Mouse (Mus musculus) stomach, embryonic 16.5 days (tissue): ENCODE measurements around the gene Gli2. TPM values are rescaled to one million over a fixed set of nuclear protein-coding genes. Genes with fewer than 3 reads are reported as not detected.
A peak's percentile ranks its signal among the peaks of the same experiment; 100 is the strongest.

Experiments used
- ATAC-seq: fragments of 200-750 bp; cut with Nextera tagmentation; 2 replicates; pipeline ENCODE4 v1.8.0; 2017; ENCODE audit warnings: moderate number of reproducible peaks, moderate TSS enrichment; ENCODE audit not compliant: insufficient read depth, low FRiP score
- H3K27ac ChIP-seq: fragments of 300-500 bp; sonication (generic); 2 replicates; pipeline ENCODE4 v1.5.1; 2014; ENCODE audit warnings: low read length
- H3K27me3 ChIP-seq: fragments of 300-500 bp; sonication (generic); 2 replicates; pipeline ENCODE4 v1.6.1; 2014; ENCODE audit warnings: low read length, control low read depth, mixed read lengths; ENCODE audit not compliant: control insufficient read depth, insufficient read depth
- H3K36me3 ChIP-seq: fragments of 300-500 bp; sonication (generic); 2 replicates; pipeline ENCODE4 v1.6.1; 2014; ENCODE audit warnings: low read length; ENCODE audit not compliant: control insufficient read depth, insufficient read depth
- H3K4me1 ChIP-seq: fragments of 300-500 bp; sonication (generic); 2 replicates; pipeline ENCODE4 v1.6.1; 2014; ENCODE audit warnings: low read length, control low read depth, mixed read lengths; ENCODE audit not compliant: control insufficient read depth, insufficient read depth
- H3K4me2 ChIP-seq: fragments of 300-500 bp; sonication (generic); 2 replicates; pipeline ENCODE4 v1.6.1; 2014; ENCODE audit warnings: low read depth, low read length, mixed read lengths
- H3K4me3 ChIP-seq: fragments of 300-500 bp; sonication (generic); replicated peaks from 2 replicates; pipeline ENCODE4 v1.5.1; 2014; ENCODE audit warnings: mild to moderate bottlenecking, low read length
- H3K9ac ChIP-seq: fragments of 300-500 bp; sonication (generic); 2 replicates; pipeline ENCODE4 v1.6.1; 2014; ENCODE audit warnings: low read length
- H3K9me3 ChIP-seq: fragments of 300-500 bp; sonication (generic); replicated peaks from 2 replicates; pipeline ENCODE4 v1.6.1; 2016; ENCODE audit warnings: low read length, control low read depth; ENCODE audit not compliant: control insufficient read depth
- WGBS: fragments of 180-500 bp; shearing (Covaris S2); extraction: QIAGEN DNeasy Blood & Tissue Kit; methylation state at CpG from one replicate; pipeline ENCODE4 v1.1.7; 2014; 5-methylcytosine and 5-hydroxymethylcytosine counted together
- polyA plus RNA-seq: library from polyadenylated mRNA; unstranded; fragments of >200 nt; fragmentation: Nextera tagmentation; extraction: Ambion mirVana; gene quantifications from 2 replicates; pipeline ENCODE4 v1.2.1, GENCODE M21; 2015

Gli2 gene
- polyA plus RNA-seq, 1 experiment from 2014 or later: 9.7 TPM

DNA sequence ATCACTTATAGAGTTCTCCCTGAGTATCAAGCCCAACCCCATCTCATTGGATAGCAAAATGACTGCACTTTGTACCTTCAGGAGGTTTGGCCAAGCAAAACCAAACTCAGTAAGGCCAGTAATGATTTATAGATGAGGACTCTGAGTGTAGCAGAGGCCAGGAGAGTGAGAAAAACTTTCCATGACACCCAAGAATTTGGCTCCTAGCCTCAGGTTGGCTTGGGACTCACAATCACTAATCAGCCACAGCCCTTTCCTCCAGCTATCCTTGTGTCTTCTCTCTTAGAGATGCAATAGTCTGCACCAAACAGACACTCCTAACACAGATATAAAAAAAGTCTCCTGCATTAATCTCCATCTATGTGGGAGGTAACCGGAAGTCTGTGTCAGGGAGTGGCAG, 31.1 kb downstream of the Gli2 start:
- Histone ChIP-seq H3K4me3 (no peak overlapping the region), H3K27ac (peak overlapping the region; percentile 17; the same call in 1 of the 2 replicates)
- WGBS: 59% methylated on average over 1 of the region's 1 CpGs

DNA sequence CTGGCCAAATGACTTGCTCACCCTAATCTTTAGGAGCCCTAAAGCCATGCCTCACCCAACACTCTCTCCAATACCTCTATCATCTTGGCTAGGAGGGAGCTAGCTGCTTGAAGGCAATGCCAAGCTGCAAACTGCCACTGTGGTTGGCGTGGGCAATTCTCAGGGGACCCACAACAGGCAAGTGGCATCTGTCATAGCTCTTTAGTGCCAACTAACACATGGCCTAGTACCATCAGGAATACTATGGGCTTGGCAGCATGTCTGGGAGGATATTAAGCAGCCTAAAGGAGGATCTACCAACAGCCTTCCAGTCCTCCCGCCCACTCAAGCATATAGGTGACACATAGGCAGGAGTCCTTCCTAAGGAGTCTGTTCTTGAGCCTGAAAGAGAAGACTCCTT, 33.3 kb downstream of the Gli2 start:
- no peaks in the 10 kb centered on the region for H3K9me3 ChIP-seq
- WGBS: 94% methylated on average over 2 of the region's 2 CpGs

More for the DNA sequence above, 31.1 kb downstream of the Gli2 start:
- no peak for ATAC-seq
- Histone ChIP-seq H3K9ac (no peak overlapping the region), H3K4me1 (peaks cover 25% of the 10 kb centered on the region), H3K4me2 (no peak overlapping the region), H3K9me3 (no peaks in the 10 kb centered on the region), H3K36me3 (no peaks in the 10 kb centered on the region), H3K27me3 (no peaks in the 10 kb centered on the region)

DNA sequence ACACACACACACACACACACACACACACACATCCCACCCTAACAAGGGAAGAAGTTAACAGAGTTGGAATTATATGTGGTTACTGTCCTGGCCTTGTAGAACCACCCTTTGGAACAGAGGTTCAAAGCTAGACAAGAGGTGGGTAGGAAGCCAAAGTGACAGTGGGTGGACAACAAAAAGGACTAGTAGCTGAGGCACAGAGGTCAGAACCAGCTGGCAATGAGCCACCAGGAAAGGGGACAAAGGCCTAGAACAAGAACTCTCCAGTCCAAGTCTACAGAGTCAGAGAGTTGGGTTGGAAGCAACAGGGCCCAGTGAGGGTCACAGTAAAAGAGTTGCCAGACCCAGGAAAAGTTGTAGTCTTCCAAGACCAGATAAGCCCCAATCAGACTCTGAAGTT, 34.4 kb downstream of the Gli2 start:
- no peak overlapping the region for H3K4me3 ChIP-seq
- no peaks in the 10 kb centered on the region for H3K27me3 ChIP-seq
- H3K9ac ChIP-seq: no peak overlapping the region
- no peak overlapping the region for H3K4me2 ChIP-seq
- H3K27ac ChIP-seq: no peak overlapping the region
- H3K9me3 ChIP-seq: no peaks in the 10 kb centered on the region
- H3K36me3 ChIP-seq: no peaks in the 10 kb centered on the region
- H3K4me1 ChIP-seq: peaks cover 10% of the 10 kb centered on the region; the same call in 1 of the 2 replicates
- no peak for ATAC-seq

More for the DNA sequence above, 33.3 kb downstream of the Gli2 start:
- no peak overlapping the region for H3K9ac ChIP-seq
- ATAC-seq: no peak
- no peak overlapping the region for H3K4me3 ChIP-seq
- H3K27ac ChIP-seq: no peak overlapping the region
- no peak overlapping the region for H3K4me2 ChIP-seq
- H3K36me3 ChIP-seq: no peaks in the 10 kb centered on the region
- H3K4me1 ChIP-seq: peaks cover 10% of the 10 kb centered on the region; the same call in 1 of the 2 replicates
- no peaks in the 10 kb centered on the region for H3K27me3 ChIP-seq

DNA sequence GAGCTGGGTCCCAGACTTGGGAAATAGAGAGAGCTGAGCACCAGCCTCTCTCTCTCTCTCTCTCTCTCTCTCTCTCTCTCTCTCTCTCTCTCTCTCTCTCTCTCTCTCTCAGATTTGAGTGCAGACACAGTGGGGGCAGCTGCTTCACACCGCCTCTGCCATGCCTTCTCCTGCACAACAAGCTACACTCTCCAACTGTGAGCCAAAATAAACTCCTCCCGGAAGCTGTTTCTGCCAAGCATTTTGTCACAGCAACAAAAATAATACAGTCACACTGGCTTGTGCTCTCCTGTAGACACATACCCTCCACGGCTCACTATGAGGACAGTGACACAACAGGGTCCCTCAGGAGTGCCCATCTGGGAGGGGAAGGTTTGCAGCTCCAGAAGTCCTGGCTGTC, 36.6 kb downstream of the Gli2 start:
- no peak for ATAC-seq

DNA sequence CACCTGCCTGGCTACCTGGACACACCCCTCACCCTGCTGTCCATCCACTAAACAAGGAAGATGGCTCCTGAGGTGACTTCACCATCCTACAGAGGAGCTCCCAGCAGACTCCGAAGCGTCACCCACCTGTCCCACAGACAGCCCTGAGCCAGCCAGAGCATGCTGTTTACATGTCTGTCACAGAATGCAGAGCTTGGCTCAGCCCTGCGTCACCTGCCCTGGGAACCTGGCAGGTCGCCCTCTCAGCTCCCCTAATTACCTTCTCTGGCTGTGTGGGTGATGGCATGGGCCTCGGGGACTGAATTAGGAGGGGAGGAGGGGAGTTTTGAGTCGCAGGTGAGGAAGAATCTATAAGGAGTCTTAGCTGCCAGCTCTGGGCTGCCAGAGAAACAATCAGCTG, 38.3 kb downstream of the Gli2 start:
- H3K4me3 ChIP-seq: no peak overlapping the region
- 55% methylated on average over 6 of the region's 6 CpGs for WGBS
- no peaks in the 10 kb centered on the region for H3K4me1 ChIP-seq
- no peak overlapping the region for H3K4me2 ChIP-seq
- H3K9me3 ChIP-seq: no peaks in the 10 kb centered on the region
- ATAC-seq: no peak
- no peak overlapping the region for H3K27ac ChIP-seq
- no peaks in the 10 kb centered on the region for H3K27me3 ChIP-seq
- H3K36me3 ChIP-seq: no peaks in the 10 kb centered on the region
- no peak overlapping the region for H3K9ac ChIP-seq

More for the DNA sequence above, 36.6 kb downstream of the Gli2 start:
- H3K36me3 ChIP-seq: no peaks in the 10 kb centered on the region
- H3K27ac ChIP-seq: no peak overlapping the region
- no peak overlapping the region for H3K4me2 ChIP-seq
- no peaks in the 10 kb centered on the region for H3K9me3 ChIP-seq
- no peak overlapping the region for H3K4me3 ChIP-seq
- H3K27me3 ChIP-seq: no peaks in the 10 kb centered on the region
- no peak overlapping the region for H3K9ac ChIP-seq
- no peaks in the 10 kb centered on the region for H3K4me1 ChIP-seq
- 74% methylated on average over 3 of the region's 3 CpGs for WGBS

DNA sequence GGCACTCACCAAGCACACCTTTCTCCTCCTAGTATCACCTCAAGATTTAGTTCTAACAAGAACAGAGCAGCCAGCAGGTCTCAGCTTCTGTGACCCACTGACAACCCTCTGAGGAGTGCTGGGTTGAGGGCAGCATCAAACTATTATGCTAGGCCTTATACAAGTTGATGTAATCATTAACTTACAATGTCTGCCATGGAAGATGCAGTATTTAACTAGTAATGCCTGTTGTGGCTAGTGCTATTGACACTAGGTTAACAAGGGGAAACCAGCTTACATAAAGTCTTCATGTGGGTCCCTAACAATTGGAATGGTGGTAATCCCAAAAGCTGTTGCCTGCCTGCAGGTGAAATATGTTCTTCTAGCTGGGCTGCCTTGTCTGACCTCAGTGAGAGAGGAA, 44.5 kb downstream of the Gli2 start:
- no peak for ATAC-seq
- H3K36me3 ChIP-seq: no peaks in the 10 kb centered on the region
- H3K27me3 ChIP-seq: no peaks in the 10 kb centered on the region
- no peak overlapping the region for H3K4me3 ChIP-seq
- no peaks in the 10 kb centered on the region for H3K9me3 ChIP-seq
- no peak overlapping the region for H3K9ac ChIP-seq
- no peak overlapping the region for H3K4me2 ChIP-seq
- no peaks in the 10 kb centered on the region for H3K4me1 ChIP-seq
- H3K27ac ChIP-seq: no peak overlapping the region

DNA sequence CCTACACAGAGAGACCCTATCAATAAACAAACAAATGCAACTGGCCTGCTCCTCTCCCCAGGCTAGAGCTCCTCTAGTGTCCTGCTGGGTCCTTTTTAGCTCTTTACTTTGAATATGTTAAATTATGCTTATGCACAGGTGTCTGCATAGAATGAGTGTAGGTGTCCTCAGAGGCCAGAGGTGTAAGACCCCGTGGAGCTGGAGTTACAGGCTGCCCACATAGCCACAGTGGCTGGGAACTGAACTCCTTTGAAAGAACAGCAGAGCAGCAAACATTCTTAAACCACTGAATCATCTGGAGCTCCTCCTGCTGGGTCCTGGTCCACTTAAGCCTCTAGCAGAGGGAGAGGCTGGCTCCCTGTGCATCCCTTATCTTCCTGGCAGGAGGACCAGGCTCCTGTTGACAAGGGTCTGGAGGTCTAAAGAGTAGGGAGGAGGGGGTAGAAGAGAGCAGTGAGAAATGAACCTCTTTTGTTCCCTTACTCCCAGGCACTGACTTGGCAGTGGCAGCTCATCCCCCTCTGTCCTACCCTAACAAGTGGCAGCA, 49.5 kb downstream of the Gli2 start:
- no peaks in the 10 kb centered on the region for H3K27me3 ChIP-seq
- H3K4me3 ChIP-seq: no peak overlapping the region
- H3K36me3 ChIP-seq: no peaks in the 10 kb centered on the region
- no peaks in the 10 kb centered on the region for H3K4me1 ChIP-seq
- H3K9ac ChIP-seq: no peak overlapping the region
- 0 out of 2 replicates have a peak, but pooled peaks have one; percentile 5 for ATAC-seq
- no peak overlapping the region for H3K27ac ChIP-seq
- 31% methylated on average over 1 of the region's 1 CpGs for WGBS
- H3K4me2 ChIP-seq: no peak overlapping the region
- H3K9me3 ChIP-seq: no peaks in the 10 kb centered on the region

DNA sequence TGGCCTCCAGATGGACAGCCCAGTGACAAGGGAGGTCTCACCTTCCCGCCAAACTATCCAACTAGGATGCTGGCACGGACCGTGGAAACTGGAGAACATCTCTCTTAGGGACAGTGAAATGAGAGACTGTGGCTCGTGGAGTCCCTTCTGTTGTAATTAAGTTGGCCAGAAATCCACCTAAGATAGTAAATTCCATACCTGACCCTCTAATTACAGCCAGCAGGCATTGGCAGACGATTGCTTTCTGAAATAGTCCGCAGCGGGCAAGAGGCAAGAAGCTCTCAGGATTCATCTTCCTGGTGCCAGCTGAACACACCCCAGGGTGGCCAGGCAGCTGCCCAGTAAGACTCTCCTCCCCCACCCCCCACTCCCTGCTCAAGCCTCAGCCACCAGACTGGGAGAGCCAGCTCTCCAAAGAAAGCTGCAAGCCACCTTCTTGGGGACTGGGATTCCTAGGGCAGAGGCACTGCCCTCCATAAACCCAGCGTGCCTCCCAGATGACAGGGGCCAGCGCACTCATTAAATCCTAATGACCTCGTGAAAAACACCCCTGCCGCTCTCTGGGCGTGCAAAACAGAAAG, 51.9 kb downstream of the Gli2 start:
- no peaks in the 10 kb centered on the region; the same call in 1 of the 2 replicates for H3K4me1 ChIP-seq
- H3K27me3 ChIP-seq: no peaks in the 10 kb centered on the region
- no peak overlapping the region for H3K4me2 ChIP-seq
- H3K36me3 ChIP-seq: no peaks in the 10 kb centered on the region
- H3K27ac ChIP-seq: no peak overlapping the region
- WGBS: 71% methylated on average over 12 of the region's 12 CpGs
- H3K4me3 ChIP-seq: no peak overlapping the region
- ATAC-seq: no peak
- H3K9me3 ChIP-seq: no peaks in the 10 kb centered on the region
- no peak overlapping the region for H3K9ac ChIP-seq

DNA sequence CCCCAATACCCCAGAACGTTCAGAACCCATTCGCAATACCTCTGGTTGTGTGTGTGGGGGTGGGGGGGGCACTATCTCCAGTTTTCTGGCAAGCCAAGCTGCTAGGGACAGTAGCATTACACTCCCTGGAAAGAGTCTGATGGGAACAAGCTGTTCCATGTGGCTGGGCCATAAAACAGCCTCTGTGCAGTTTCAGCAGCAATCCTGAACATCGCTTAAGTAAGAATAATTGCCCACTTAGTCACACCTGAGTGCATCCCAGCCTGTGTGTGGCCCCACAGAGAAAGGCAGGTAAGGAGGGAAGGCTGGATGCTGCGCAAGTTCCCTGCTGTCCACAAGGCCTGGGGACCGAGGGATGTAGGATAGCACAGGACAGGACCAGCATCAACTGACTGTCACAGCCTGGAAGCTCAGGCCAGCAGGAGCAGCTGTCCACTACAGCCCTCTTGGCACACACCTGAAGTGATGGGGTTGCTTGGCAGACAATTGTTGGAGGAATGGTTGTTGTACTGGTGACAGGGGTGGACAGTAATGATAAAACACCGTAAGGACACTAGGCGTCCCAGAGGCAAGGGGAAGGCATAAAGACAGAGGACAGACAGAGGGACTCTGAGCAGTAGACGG, 58.8 kb downstream of the Gli2 start:
- Histone ChIP-seq H3K27ac (no peak overlapping the region), H3K27me3 (no peaks in the 10 kb centered on the region), H3K9ac (no peak overlapping the region), H3K36me3 (peaks cover 6% of the 10 kb centered on the region; the same call in 1 of the 2 replicates), H3K4me2 (no peak overlapping the region), H3K4me1 (no peaks in the 10 kb centered on the region; the same call in 1 of the 2 replicates), H3K9me3 (no peaks in the 10 kb centered on the region; the same call in 1 of the 2 replicates), H3K4me3 (no peak overlapping the region)
- ATAC-seq: no peak
- 86% methylated on average over 8 of the region's 8 CpGs for WGBS
